Mouse (Mus musculus): ENCODE data around the gene Ppil4. TPM values are rescaled to one million over a fixed set of nuclear protein-coding genes. Genes with fewer than 3 reads are reported as not detected.

The Ppil4 gene
- total and polyA plus RNA-seq, 2 experiments, result 2.8 to 12.1 TPM

DNA sequence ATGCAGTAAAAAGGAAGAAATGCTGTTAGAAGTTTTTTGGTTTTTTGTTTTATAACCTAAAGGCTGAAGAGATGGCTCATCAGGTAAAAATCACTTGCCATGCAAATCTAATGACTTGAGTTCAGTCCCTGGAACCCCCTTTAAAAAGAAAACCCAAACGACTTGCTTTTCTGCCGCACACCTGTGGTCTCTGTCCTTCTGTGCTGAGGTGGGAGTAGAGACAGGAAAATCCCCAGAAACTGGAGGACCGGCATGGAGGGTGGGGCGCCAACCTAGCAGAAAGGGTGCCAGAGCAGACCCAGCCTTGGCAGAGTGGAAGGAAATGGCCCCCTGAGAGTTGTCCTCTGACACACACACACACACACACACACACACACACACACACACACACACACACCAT is 26.0 kb downstream of the Ppil4 start:
- Histone ChIP-seq H3K27ac (replicated peaks; ENCODE audit: insufficient read depth, low read depth, low read length) (no peak overlapping the region), H3K79me2 (ENCODE audit: control insufficient read depth, insufficient read depth, low read length) (no peaks in the 10 kb centered on the region; the same call in 1 of the 2 replicates), H3K27me3 (ENCODE audit: control insufficient read depth, insufficient read depth, low read length) (no peaks in the 10 kb centered on the region), H3K36me3 (ENCODE audit: control insufficient read depth, insufficient read depth, low read length) (peaks cover 56% of the 10 kb centered on the region), H3K4me3 (ENCODE audit: insufficient read depth, low read depth, low read length) (no peak overlapping the region), H3K4me1 (ENCODE audit: control insufficient read depth, insufficient read depth, low read length) (no peaks in the 10 kb centered on the region), H3K9ac (ENCODE audit: low read depth, low read length) (no peak overlapping the region)
- TF ChIP-seq POLR2A (IDR thresholded peaks at IDR 0.05; ENCODE audit: extremely low read depth, insufficient read depth, low read length) (no peak), CTCF (IDR thresholded peaks at IDR 0.05; ENCODE audit: low read depth, low read length) (no peak)
- WGBS, result 89% methylated on average over 4 of the region's 4 CpGs
- no peak for DNase-seq (ENCODE audit: extremely low read depth, low read depth, low spot score)

DNA sequence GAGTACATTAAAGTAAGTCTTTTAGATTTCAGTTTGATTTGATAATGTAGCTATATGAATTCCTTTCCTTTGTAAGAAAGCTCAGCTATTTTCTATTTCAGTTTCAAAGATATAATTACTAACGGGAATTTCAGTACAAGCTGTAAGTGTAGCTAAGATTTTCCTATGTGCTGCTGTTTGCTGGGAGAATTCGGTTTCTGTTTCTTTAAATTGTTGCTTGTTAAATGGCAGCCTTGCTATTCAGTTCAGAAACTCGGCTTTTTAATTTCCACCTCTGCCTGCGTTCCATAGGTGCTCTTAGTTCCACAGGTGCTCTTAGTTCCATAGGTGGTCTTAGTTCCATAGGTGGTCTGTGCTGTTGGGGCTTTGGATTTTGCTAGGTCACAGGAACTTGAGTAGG is 26.5 kb downstream of the Ppil4 start:
- Histone ChIP-seq H3K4me3 (ENCODE audit: insufficient read depth, low read depth, low read length) (no peak overlapping the region), H3K9ac (ENCODE audit: low read depth, low read length) (no peak overlapping the region), H3K36me3 (ENCODE audit: control insufficient read depth, insufficient read depth, low read length) (peaks cover 56% of the 10 kb centered on the region), H3K79me2 (ENCODE audit: control insufficient read depth, insufficient read depth, low read length) (no peaks in the 10 kb centered on the region; the same call in 1 of the 2 replicates), H3K27me3 (ENCODE audit: control insufficient read depth, insufficient read depth, low read length) (no peaks in the 10 kb centered on the region), H3K4me1 (ENCODE audit: control insufficient read depth, insufficient read depth, low read length) (no peaks in the 10 kb centered on the region), H3K27ac (replicated peaks; ENCODE audit: insufficient read depth, low read depth, low read length) (no peak overlapping the region)
- no peak for DNase-seq (ENCODE audit: extremely low read depth, low read depth, low spot score)
- WGBS, result 95% methylated on average over 4 of the region's 4 CpGs
- TF ChIP-seq CTCF (IDR thresholded peaks at IDR 0.05; ENCODE audit: low read depth, low read length) (no peak), POLR2A (IDR thresholded peaks at IDR 0.05; ENCODE audit: extremely low read depth, insufficient read depth, low read length) (no peak)

DNA sequence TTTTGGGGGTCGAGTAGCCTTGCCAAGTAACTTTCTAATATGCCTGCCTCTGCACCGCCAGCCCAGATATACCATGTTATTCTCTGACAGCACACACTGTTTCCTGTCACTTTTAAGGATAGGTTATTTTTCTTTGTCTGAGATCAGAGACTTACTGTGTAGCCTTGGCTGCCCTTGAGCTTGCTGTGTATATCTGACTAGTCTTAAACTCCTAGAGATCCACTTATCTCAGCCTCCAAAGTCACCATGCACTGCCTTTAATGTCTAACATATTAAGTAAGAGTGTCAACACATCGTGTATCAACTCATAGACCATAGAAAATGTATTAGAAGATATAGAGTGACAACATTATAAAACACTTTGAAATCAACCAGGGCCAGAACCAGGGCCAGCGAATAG is 26.9 kb downstream of the Ppil4 start:
- Histone ChIP-seq H3K4me3 (ENCODE audit: insufficient read depth, low read depth, low read length) (no peak overlapping the region), H3K4me1 (ENCODE audit: control insufficient read depth, insufficient read depth, low read length) (no peaks in the 10 kb centered on the region), H3K27me3 (ENCODE audit: control insufficient read depth, insufficient read depth, low read length) (no peaks in the 10 kb centered on the region), H3K9ac (ENCODE audit: low read depth, low read length) (no peak overlapping the region), H3K27ac (replicated peaks; ENCODE audit: insufficient read depth, low read depth, low read length) (no peak overlapping the region), H3K36me3 (ENCODE audit: control insufficient read depth, insufficient read depth, low read length) (peaks cover 52% of the 10 kb centered on the region), H3K79me2 (ENCODE audit: control insufficient read depth, insufficient read depth, low read length) (no peaks in the 10 kb centered on the region; the same call in 1 of the 2 replicates)
- no peak for DNase-seq (ENCODE audit: extremely low read depth, low read depth, low spot score)
- WGBS, result 90% methylated on average over 4 of the region's 4 CpGs
- TF ChIP-seq CTCF (IDR thresholded peaks at IDR 0.05; ENCODE audit: low read depth, low read length) (no peak), POLR2A (IDR thresholded peaks at IDR 0.05; ENCODE audit: extremely low read depth, insufficient read depth, low read length) (no peak)

DNA sequence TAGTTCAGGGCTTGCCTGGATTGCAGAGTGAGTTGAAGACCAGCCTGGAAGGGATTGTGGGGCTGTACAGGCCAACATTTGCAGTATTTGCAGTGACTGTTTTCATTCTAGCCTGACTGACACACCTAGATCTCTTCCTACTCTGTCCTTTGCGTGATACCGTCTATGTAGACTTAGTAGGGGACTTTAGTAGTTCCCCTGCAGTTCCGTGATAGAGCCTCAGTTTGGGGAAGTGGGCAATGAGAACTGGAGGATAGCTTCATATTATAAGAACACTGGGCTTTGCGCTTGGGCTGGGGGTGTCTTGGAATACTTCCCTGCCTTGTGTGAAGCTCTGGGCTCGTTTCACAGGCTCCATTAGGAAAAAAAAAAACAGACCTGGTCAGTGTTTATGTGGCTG is 27.5 kb downstream of the Ppil4 start:
- Histone ChIP-seq H3K79me2 (ENCODE audit: control insufficient read depth, insufficient read depth, low read length) (no peaks in the 10 kb centered on the region; the same call in 1 of the 2 replicates), H3K27ac (replicated peaks; ENCODE audit: insufficient read depth, low read depth, low read length) (no peak overlapping the region), H3K4me1 (ENCODE audit: control insufficient read depth, insufficient read depth, low read length) (no peaks in the 10 kb centered on the region), H3K9ac (ENCODE audit: low read depth, low read length) (no peak overlapping the region), H3K4me3 (ENCODE audit: insufficient read depth, low read depth, low read length) (no peak overlapping the region), H3K36me3 (ENCODE audit: control insufficient read depth, insufficient read depth, low read length) (peaks cover 50% of the 10 kb centered on the region), H3K27me3 (ENCODE audit: control insufficient read depth, insufficient read depth, low read length) (no peaks in the 10 kb centered on the region)
- WGBS, result 92% methylated on average over 5 of the region's 5 CpGs
- TF ChIP-seq POLR2A (IDR thresholded peaks at IDR 0.05; ENCODE audit: extremely low read depth, insufficient read depth, low read length) (no peak), CTCF (IDR thresholded peaks at IDR 0.05; ENCODE audit: low read depth, low read length) (no peak)
- DNase-seq (ENCODE audit: extremely low read depth, low read depth, low spot score), result no peak

DNA sequence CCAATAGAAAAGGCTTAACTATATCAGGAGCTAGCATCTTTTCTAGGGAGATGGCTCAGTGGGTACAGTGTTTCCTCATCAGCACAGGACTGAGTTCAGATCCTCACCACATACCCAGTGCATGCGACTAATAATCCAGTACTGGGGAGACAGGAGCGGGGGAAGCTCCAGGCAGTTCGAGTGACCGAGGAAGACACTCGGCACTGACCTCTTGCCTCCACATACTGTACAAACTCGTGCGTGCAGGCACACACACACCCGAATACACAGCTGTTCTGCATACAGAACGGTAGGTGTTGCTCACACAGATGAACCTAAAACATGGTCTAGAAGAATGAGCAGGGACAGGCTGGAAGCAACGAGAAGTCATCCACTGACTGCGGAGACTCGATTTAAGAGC is 29.3 kb downstream of the Ppil4 start:
- H3K27me3 ChIP-seq (ENCODE audit: control insufficient read depth, insufficient read depth, low read length), result no peaks in the 10 kb centered on the region
- no peaks in the 10 kb centered on the region; the same call in 1 of the 2 replicates for H3K79me2 ChIP-seq (ENCODE audit: control insufficient read depth, insufficient read depth, low read length)
- H3K4me1 ChIP-seq (ENCODE audit: control insufficient read depth, insufficient read depth, low read length), result no peaks in the 10 kb centered on the region
- no peak overlapping the region for H3K9ac ChIP-seq (ENCODE audit: low read depth, low read length)
- H3K4me3 ChIP-seq (ENCODE audit: insufficient read depth, low read depth, low read length), result no peak overlapping the region
- WGBS, result 95% methylated on average over 12 of the region's 12 CpGs
- no peak for DNase-seq (ENCODE audit: extremely low read depth, low read depth, low spot score)
- TF ChIP-seq CTCF (IDR thresholded peaks at IDR 0.05; ENCODE audit: low read depth, low read length) (no peak), POLR2A (IDR thresholded peaks at IDR 0.05; ENCODE audit: extremely low read depth, insufficient read depth, low read length) (no peak)
- H3K36me3 ChIP-seq (ENCODE audit: control insufficient read depth, insufficient read depth, low read length), result peaks cover 43% of the 10 kb centered on the region
- H3K27ac ChIP-seq (replicated peaks; ENCODE audit: insufficient read depth, low read depth, low read length), result no peak overlapping the region

DNA sequence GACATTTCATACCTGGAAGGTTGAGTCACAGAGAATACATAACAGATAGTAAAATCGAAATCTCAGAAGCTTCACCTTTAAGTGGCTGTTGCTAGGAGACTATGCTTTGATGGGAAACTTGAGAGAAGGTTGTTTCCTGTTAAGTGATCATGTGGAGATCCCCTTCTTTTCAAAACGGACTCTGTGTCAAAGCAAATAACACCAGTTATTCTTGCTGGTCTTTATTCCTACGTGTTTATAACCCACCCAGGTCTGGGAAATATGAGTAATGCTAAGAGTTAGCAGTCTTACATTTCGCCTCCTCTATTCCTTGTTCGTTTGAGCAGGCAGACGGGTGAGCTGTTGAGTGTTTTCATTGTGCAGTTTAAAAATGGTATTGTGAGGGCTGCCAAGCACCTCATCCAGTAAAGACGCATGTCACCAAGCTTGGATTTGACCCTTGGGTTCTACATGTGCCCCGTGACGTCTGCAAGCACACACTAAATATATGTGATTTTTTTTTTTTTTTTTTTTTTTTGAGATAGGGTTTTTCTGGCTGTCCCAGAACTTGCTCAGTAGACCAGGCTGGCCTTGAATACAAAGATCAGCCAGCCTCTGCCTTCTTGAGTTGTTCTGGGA is 32.1 kb downstream of the Ppil4 start:
- H3K4me3 ChIP-seq (ENCODE audit: insufficient read depth, low read depth, low read length), result no peak overlapping the region
- H3K4me1 ChIP-seq (ENCODE audit: control insufficient read depth, insufficient read depth, low read length), result no peaks in the 10 kb centered on the region
- no peak overlapping the region for H3K9ac ChIP-seq (ENCODE audit: low read depth, low read length)
- H3K79me2 ChIP-seq (ENCODE audit: control insufficient read depth, insufficient read depth, low read length), result no peaks in the 10 kb centered on the region
- no peak overlapping the region for H3K27ac ChIP-seq (replicated peaks; ENCODE audit: insufficient read depth, low read depth, low read length)
- TF ChIP-seq CTCF (IDR thresholded peaks at IDR 0.05; ENCODE audit: low read depth, low read length) (no peak), POLR2A (IDR thresholded peaks at IDR 0.05; ENCODE audit: extremely low read depth, insufficient read depth, low read length) (no peak)
- 88% methylated on average over 9 of the region's 9 CpGs for WGBS
- peaks cover 22% of the 10 kb centered on the region for H3K36me3 ChIP-seq (ENCODE audit: control insufficient read depth, insufficient read depth, low read length)
- DNase-seq (ENCODE audit: extremely low read depth, low read depth, low spot score), result no peak
- no peaks in the 10 kb centered on the region for H3K27me3 ChIP-seq (ENCODE audit: control insufficient read depth, insufficient read depth, low read length)
